Mouse (Mus musculus) gastrocnemius, adult 18-20 months (tissue): ENCODE measurements at regions not wholly inside any gene's neighbourhood (a gene's known extent, or its start where the extent isn't known, plus 50 kb on each side); places are given as distances from the start of the nearest gene placed in this dataset.
"Not testable (repeated sequence)": the region's sequence is repeated elsewhere in the genome, so short reads cannot be mapped to it uniquely, and the experiment has no call there.

Source experiments
- DNase-seq: peaks from one replicate; pipeline ENCODE4 v3.0.0; 2021; ENCODE audit warnings: low spot score

DNA sequence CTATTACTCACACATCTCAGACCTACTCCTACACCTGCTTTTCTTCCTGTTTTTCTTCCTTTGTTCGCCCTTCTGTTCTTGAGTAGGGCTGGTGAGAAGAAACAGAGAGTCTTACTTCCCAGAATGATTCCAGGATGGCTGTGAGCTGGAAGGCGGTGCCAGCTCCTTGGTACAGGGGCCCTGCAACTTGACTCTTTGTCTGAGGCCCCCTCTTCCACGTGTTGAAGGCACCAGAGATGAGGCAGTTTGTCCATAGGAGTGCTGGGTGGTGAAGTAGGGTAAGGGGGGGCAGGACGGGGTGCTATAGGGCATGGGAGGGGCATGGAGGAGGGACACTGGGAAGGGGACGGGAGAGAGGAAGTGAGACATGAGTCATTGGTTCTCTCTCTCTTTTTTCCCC is 60.8 kb downstream of the Dmrta2 start:
- no peak for DNase-seq

DNA sequence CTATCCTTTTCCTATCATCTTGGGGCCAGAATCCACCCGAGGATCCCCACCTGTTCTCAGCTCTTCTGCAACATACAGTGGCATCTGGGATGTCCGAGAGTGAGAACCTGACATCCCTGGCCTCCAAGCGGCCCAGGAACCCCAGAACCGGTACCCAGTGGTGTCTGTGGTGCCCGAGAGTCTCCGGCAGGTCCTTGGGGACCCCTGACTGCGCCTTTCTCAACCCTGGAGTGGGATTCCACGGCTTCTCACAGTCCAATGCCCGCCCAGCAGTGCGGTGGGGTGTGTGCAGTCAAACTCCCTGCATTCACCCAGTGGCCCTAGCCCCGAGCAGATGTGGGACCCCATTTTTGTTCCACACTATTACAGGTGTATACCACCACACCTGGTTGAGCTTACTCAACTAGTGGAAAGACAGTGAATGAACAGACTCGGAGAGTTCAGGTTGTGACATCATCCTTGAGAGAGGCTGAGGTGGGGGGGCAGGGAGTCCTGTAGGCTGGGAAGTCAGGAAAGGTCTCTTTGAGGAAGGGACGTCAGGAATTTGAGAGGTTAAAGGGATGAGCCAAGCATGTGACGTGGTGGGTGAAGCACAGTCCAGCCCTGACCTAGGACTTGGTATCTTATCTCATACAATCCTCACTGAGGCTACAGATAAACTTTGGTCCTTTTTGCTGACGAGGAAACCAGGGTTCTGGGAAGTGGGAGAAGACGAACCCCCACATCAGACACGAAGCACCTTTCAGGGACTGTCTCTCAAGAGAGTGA is 67.2 kb downstream of the Dmrta2 start:
- no peak for DNase-seq

- DNase-seq = no peak
Measured at GRCm38 (mm10) chr4:110045651-110046269, 67.9 kb downstream of the Dmrta2 start.

DNA sequence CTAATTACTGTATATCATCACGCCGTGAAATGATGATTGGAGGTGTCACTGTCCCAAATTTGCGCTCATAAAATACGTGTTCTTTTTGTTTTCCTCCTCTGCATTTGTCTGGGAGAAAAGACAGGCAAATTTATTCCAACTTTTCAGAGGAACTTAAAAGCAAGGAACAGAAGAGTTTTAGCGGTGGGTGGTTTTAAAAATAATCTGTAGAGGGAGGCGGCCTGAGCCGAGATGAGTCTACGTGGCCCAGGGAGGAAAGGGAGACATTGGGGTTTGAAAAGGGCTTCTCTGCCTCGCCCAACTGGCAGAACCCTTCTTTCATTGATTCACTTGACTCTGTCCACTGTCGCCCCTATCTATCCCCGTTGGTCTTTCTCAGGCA is 68.4 kb downstream of the Dmrta2 start:
- no peak for DNase-seq

- peak; percentile 36 for DNase-seq
Measured at GRCm38 (mm10) chr4:110050393-110051280, 72.8 kb downstream of the Dmrta2 start.

DNA sequence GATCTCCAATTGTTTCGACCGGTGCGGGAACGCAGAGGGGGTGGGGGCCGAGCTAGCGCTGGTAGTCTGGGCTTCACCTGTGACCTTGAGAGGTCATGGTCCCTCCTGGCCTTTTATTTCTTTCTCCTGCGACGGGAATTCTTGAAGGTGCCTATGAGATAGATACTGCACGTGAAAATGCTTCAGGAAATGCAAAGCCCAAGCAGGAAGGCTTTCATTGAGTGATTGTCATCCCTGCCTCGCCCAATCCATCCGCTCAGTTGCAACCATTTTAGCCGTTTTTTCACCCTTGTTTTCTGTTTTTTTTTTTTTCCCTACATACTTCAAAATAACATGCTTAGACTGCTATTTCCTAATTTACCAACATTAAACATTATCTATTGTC is 73.4 kb downstream of the Dmrta2 start:
- DNase-seq = no peak

DNA sequence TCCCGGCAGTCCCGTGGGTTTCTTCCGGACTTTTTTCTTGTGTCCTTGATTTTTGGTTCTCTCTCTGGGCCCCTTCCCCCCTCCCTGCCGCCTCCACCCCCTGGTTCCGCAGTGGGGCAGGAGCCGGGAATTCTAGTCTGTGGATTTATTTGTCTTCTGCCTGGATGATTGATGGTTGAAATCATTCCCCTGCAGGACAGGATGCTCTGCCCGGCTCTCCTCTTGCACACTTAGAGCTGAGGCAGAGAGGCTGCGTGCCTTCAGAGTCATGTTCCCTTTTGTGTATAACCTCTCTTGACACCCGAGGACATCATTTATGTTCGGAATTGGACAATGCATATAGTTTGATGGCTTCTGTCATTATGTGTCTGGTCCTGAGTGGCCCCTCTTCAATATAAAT is 74.0 kb downstream of the Dmrta2 start:
- no peak for DNase-seq

- no peak for DNase-seq
Measured at GRCm38 (mm10) chr4:110052998-110053397, 75.1 kb downstream of the Dmrta2 start.

DNA sequence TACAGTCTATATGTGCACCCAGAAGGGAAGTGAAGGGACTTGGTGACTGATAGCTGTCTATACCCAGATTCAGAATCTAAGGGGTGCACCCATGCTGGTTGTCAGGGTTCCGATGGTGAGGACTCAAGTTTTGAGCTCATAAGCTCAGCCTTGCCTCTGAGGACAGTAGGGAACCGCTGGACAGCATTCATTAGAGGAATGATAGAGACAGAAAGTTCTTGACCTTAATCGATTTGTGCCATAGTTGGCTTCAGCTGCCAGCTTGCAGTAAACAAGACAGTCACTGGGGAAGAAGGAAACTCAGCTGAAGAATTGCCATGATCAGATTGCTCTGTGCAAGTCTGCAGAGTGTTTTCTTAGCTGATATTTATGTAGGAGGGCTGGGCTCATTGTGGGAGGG is 96.0 kb downstream of the Dmrta2 start:
- no peak for DNase-seq

DNA sequence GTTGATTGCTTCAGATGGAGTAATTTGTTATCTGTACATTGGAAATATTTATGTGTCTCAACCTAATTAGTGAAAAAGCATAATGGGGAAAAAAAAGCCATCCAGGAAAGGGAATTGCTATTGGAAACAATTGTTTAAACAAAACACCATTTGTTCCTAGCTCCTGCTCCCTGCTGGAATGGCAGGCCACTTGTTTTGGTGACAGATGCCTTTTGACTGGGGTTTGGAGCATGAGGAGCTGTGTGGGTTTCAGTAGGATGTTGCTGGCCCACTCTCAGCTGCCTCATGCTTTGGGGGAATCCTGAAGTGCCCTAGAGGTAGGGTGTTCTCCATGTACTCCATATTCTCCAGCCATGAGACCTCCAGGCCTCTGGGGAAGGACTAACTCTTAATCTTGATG is 105.5 kb downstream of the Dmrta2 start:
- DNase-seq = no peak

- DNase-seq = peak; percentile 5
Measured at GRCm38 (mm10) chr4:110087570-110088247, 109.9 kb downstream of the Dmrta2 start.

- no peak for DNase-seq
Measured at GRCm38 (mm10) chr4:110093040-110093820, 115.4 kb downstream of the Dmrta2 start.

- DNase-seq = no peak
Measured at GRCm38 (mm10) chr4:110094541-110094940, 116.7 kb downstream of the Dmrta2 start.

GRCm38 (mm10) chr4:110095760-110096593 is 118.1 kb downstream of the Dmrta2 start:
- no peak for DNase-seq

- DNase-seq = not testable (repeated sequence)
Measured at GRCm38 (mm10) chr4:110104119-110104518, 126.3 kb downstream of the Dmrta2 start.

- no peak for DNase-seq
Measured at GRCm38 (mm10) chr4:110106620-110107243, 128.9 kb downstream of the Dmrta2 start.

GRCm38 (mm10) chr4:110119438-110119837 is 141.6 kb downstream of the Dmrta2 start:
- DNase-seq = no peak

- DNase-seq = no peak
Measured at GRCm38 (mm10) chr4:110119874-110120273, 142.0 kb downstream of the Dmrta2 start.

GRCm38 (mm10) chr4:110120761-110121160 is 142.9 kb downstream of the Dmrta2 start:
- DNase-seq = no peak

GRCm38 (mm10) chr4:110121447-110121846 is 143.6 kb downstream of the Dmrta2 start:
- DNase-seq = no peak
